Mouse (Mus musculus) G1E-ER4 (cell line): ENCODE measurements around the gene Tctn3. TPM values are rescaled to one million over a fixed set of nuclear protein-coding genes. Genes with fewer than 3 reads are reported as not detected.

ENCODE experiments used
- GATA1 ChIP-seq: IDR thresholded peaks from one replicate; pipeline ENCODE4 v1.8.0; 2012; ENCODE audit warnings: low read length, inconsistent platforms
- polyA plus RNA-seq: library from polyadenylated mRNA; stranded (reverse); fragments of >175 nt; gene quantifications from 2 replicates; pipeline ENCODE4 v1.2.3, GENCODE M21; 2012

Tctn3 gene
- polyA plus RNA-seq, 1 experiment: 11.6 TPM

- TF ChIP-seq GATA1: peak; percentile 52
Measured at GRCm38 (mm10) chr19:40637091-40637490, 25.1 kb upstream of the Tctn3 start.

- no peak for TF ChIP-seq GATA1
Measured at GRCm38 (mm10) chr19:40633144-40633543, 21.1 kb upstream of the Tctn3 start.

DNA sequence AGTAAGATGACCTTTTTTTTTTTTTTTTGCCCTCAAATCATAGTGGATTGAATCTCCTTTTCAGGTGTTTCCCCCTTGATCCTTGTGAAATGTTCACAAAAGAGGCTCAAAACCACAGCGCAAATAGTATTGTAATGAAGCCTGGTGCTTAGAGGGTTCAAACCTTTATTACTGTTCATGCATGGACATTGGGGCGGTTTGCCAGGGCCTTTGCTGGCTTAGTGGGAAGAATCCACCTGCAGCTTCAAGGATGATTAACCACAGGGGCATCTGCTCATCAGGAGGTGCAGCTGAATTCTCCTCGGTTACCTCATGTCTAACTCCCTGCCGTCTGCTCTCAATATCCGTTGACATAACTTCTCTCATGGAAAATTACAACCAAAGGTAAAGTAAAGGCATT lies 20.6 kb upstream of the Tctn3 start:
- TF ChIP-seq GATA1: no peak

GRCm38 (mm10) chr19:40632193-40632592 lies 20.2 kb upstream of the Tctn3 start:
- TF ChIP-seq GATA1: no peak

GRCm38 (mm10) chr19:40630606-40631005 lies 18.6 kb upstream of the Tctn3 start:
- no peak for TF ChIP-seq GATA1

GRCm38 (mm10) chr19:40630096-40630495 lies 18.1 kb upstream of the Tctn3 start:
- TF ChIP-seq GATA1: no peak

- TF ChIP-seq GATA1: no peak
Measured at GRCm38 (mm10) chr19:40628950-40629349, 16.9 kb upstream of the Tctn3 start.

GRCm38 (mm10) chr19:40625935-40626334 lies 13.9 kb upstream of the Tctn3 start:
- TF ChIP-seq GATA1: no peak

GRCm38 (mm10) chr19:40616021-40616420 lies 4.0 kb upstream of the Tctn3 start:
- TF ChIP-seq GATA1: no peak

GRCm38 (mm10) chr19:40614811-40615210 lies 2.8 kb upstream of the Tctn3 start:
- TF ChIP-seq GATA1: no peak

DNA sequence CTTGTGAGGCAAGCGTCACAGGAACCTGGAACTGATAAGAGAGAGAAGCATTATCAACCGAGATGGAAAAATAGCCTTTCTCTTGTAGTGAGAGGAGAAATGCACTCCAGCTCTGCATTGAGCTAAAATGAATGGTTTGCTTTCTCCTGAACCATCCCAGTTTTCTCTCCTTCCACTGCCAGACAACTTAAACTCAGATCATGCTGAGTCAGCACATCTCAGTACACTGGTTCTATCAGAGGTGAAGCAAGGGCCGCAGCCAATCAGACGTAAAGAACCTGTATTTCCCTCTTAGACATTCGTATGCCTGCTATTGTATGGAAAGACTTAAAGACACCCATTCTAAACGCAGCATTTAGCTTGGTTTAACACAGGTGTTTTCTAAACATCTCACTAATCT lies 4.4 kb downstream of the Tctn3 start:
- no peak for TF ChIP-seq GATA1

GRCm38 (mm10) chr19:40605189-40605588 lies 6.8 kb downstream of the Tctn3 start:
- no peak for TF ChIP-seq GATA1

GRCm38 (mm10) chr19:40601870-40602269 lies 10.2 kb downstream of the Tctn3 start:
- no peak for TF ChIP-seq GATA1

DNA sequence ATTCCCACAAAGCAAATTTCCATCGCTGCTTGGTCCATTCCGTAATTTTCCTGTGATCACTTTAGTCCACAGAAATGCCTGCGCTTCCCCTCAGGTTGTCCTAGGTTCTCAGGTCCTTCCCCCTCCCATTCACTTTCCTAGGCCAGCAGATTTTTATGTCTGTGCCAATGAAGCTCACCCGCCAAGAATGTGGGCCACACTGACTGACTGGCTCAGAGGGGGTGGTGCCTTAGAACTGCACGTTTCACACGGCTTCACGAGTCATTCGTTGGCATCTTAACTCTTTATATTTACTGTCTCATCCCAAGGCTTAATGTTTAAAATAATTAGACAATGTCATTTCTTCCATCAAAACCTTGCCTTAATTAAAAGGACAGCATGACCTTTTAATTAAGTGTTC lies 16.2 kb downstream of the Tctn3 start:
- TF ChIP-seq GATA1: no peak

GRCm38 (mm10) chr19:40595231-40595630 lies 16.8 kb downstream of the Tctn3 start:
- no peak for TF ChIP-seq GATA1

GRCm38 (mm10) chr19:40589530-40589880 lies 22.5 kb downstream of the Tctn3 start:
- TF ChIP-seq GATA1: no peak

DNA sequence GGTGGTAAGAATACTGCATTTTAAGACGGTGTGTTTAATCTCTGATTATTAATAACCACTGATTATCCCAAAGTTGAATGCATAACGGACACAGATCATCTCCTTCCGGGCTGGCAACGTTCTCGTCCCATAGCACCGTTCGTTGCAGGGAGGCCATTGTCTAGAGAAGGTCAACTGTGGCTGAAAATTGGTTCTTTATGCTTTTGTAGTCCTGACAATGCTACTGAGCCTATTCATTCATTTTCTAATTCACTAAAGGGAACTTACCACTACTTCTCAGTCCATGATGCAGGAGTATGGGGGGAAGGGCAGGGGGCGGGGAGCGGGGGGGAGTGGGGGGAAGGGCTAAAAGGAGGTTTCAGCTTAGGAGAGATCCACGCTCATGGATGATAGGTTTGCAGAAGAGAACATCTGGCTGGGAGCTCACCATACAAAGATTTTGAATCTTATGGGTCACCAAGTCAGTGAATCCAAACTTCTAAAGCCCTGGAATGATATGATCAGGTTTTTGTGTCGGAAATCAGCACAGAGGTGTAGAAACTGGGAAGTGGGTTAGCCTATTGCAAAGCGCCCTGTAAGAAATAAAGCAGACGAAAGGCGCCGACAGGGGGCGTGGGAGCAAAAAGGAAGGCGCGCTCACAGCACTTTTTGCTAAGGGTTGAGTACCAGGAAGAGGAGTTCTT lies 23.0 kb downstream of the Tctn3 start:
- TF ChIP-seq GATA1: no peak

DNA sequence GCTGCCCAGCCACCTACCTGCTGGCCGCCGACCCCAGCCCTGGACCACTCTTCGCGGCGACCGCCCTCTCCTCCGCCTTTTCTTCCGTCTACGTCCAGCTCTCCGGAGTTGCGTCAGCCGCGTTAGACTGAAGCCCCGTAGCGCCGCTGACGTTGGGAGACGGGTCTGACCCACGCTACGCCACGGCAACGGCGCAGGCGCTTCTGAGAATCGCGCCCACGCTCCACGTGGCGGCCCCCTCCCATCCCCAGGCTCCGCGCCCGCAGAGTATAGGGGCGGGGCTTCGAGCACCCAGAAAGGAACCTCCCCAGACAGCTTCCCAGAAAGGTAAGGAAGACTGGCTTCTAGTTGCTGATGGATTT lies 23.8 kb downstream of the Tctn3 start, which contains the start of gene Aldh18a1:
TSS of gene Aldh18a1 (minus strand) at position 171 of the 362 bp plus-strand sequence.
- TF ChIP-seq GATA1: no peak
